Mouse (Mus musculus) liver, embryonic 14.5 days (tissue): ENCODE results near the gene Wnt7a.

Experiments
- CTCF ChIP-seq: IDR thresholded peaks from 2 replicates; pipeline ENCODE4 v1.5.1; 2016; ENCODE audit warnings: antibody characterized with exemption, low read depth, control low read depth
- EP300 ChIP-seq: IDR thresholded peaks from 2 replicates; pipeline ENCODE4 v1.6.1; 2016; ENCODE audit warnings: antibody characterized with exemption, low read depth

GRCm38 (mm10) chr6:91372586-91372971 lies 38.6 kb downstream of the Wnt7a start:
- no peak for TF ChIP-seq CTCF
- no peak for TF ChIP-seq EP300
